Mouse (Mus musculus) limb, embryonic 14.5 days (tissue): ENCODE data around the gene Gm5624. TPM values are rescaled to one million over a fixed set of nuclear protein-coding genes. Genes with fewer than 3 reads are reported as not detected.
"Not testable (repeated sequence)": the region's sequence is repeated elsewhere in the genome, so short reads cannot be mapped to it uniquely, and the experiment has no call there.

Experiments
- ATAC-seq: fragments of 200-750 bp; cut with Nextera tagmentation; 2 replicates; pipeline ENCODE4 v1.8.0; 2017; ENCODE audit warnings: low read depth, moderate number of reproducible peaks, moderate TSS enrichment; ENCODE audit not compliant: low FRiP score
- DNase-seq: peaks from one replicate; pipeline ENCODE4 v3.0.0-alpha.2; 2015; ENCODE audit warnings: low spot score
- H3K27ac ChIP-seq: fragments of 300-500 bp; sonication (generic); replicated peaks from 2 replicates; pipeline ENCODE4 v1.5.1; 2014; ENCODE audit warnings: low read depth, mild to moderate bottlenecking, low read length, moderate library complexity, mixed read lengths
- H3K27me3 ChIP-seq: fragments of 300-500 bp; sonication (generic); 2 replicates; pipeline ENCODE4 v1.6.1; 2014; ENCODE audit warnings: low read length, mixed read lengths; ENCODE audit not compliant: control insufficient read depth, insufficient read depth
- H3K36me3 ChIP-seq: fragments of 300-500 bp; sonication (generic); 2 replicates; pipeline ENCODE4 v1.6.1; 2014; ENCODE audit warnings: mild to moderate bottlenecking, low read length, moderate library complexity, mixed read lengths; ENCODE audit not compliant: control insufficient read depth, insufficient read depth
- H3K4me1 ChIP-seq: fragments of 300-500 bp; sonication (generic); 2 replicates; pipeline ENCODE4 v1.6.1; 2014; ENCODE audit warnings: antibody characterized with exemption, low read length, mixed read lengths; ENCODE audit not compliant: control insufficient read depth, insufficient read depth
- H3K4me2 ChIP-seq: fragments of 300-500 bp; sonication (generic); replicated peaks from 2 replicates; pipeline ENCODE4 v1.6.1; 2014; ENCODE audit warnings: low read depth, mild to moderate bottlenecking, low read length, moderate library complexity; ENCODE audit not compliant: severe bottlenecking
- H3K4me3 ChIP-seq: fragments of 300-500 bp; sonication (generic); replicated peaks from 2 replicates; pipeline ENCODE4 v1.5.1; 2014; ENCODE audit warnings: low read length
- H3K9ac ChIP-seq: fragments of 300-500 bp; sonication (generic); 2 replicates; pipeline ENCODE4 v1.6.1; 2014; ENCODE audit warnings: mild to moderate bottlenecking, low read depth, low read length, moderate library complexity; ENCODE audit not compliant: severe bottlenecking
- H3K9me3 ChIP-seq: fragments of 300-500 bp; sonication (generic); 2 replicates; pipeline ENCODE4 v1.6.1; 2016; ENCODE audit warnings: low read length; ENCODE audit not compliant: control insufficient read depth
- WGBS: fragments of 180-500 bp; shearing (Covaris S2); extraction: QIAGEN DNeasy Blood & Tissue Kit; methylation state at CpG from one replicate; pipeline ENCODE4 v1.1.7; 2014; 5-methylcytosine and 5-hydroxymethylcytosine counted together
- polyA plus RNA-seq, 2 experiments: library from polyadenylated mRNA; depleted of rRNA in 1 of 2; stranded (reverse) in 1 of 2; unstranded in 1 of 2; fragments of >200 nt; fragmentation: Nextera tagmentation in 1 of 2; extraction: Ambion mirVana in 1 of 2; gene quantifications; 2 replicates each; pipeline versions ENCODE4 v1.2.1 to v1.2.3; 2012 to 2014

Gm5624 gene
- not detected in 2 replicates for polyA plus RNA-seq (2012; rRNA removed)
- not detected in 2 replicates for polyA plus RNA-seq (2014; fragmentation: Nextera tagmentation; extraction: Ambion mirVana)

- not testable (repeated sequence) for H3K27me3 ChIP-seq, ATAC-seq, DNase-seq, H3K27ac ChIP-seq, H3K36me3 ChIP-seq, H3K9me3 ChIP-seq, H3K4me1 ChIP-seq, H3K9ac ChIP-seq, H3K4me3 ChIP-seq, H3K4me2 ChIP-seq
- WGBS: 83% methylated on average over 4 of the region's 4 CpGs
Observed at GRCm38 (mm10) chr14:44627737-44628136, at the start of gene Gm5624. TSS of gene Gm5624 (minus strand) at chr14:44627938.

GRCm38 (mm10) chr14:44591765-44592164, 36.0 kb downstream of the Gm5624 start:
- not testable (repeated sequence) for H3K9me3 ChIP-seq, H3K4me3 ChIP-seq, H3K4me1 ChIP-seq, H3K36me3 ChIP-seq, H3K27me3 ChIP-seq, H3K27ac ChIP-seq, ATAC-seq, H3K4me2 ChIP-seq, DNase-seq, H3K9ac ChIP-seq
- 69% methylated on average over 2 of the region's 2 CpGs for WGBS

GRCm38 (mm10) chr14:44582853-44583252, 44.9 kb downstream of the Gm5624 start, which contains the start of gene Gm8247:
TSS of gene Gm8247 (plus strand) at chr14:44583153.
- not testable (repeated sequence) for DNase-seq, H3K4me3 ChIP-seq, H3K4me2 ChIP-seq, H3K4me1 ChIP-seq, H3K27ac ChIP-seq, H3K9ac ChIP-seq, H3K27me3 ChIP-seq, H3K36me3 ChIP-seq, H3K9me3 ChIP-seq, ATAC-seq
- 97% methylated on average over 4 of the region's 4 CpGs for WGBS

- H3K27me3 ChIP-seq, H3K27ac ChIP-seq, H3K4me1 ChIP-seq, H3K9me3 ChIP-seq, H3K4me2 ChIP-seq, ATAC-seq, H3K9ac ChIP-seq, H3K36me3 ChIP-seq, H3K4me3 ChIP-seq, DNase-seq: not testable (repeated sequence)
- WGBS: 77% methylated on average over 3 of the region's 5 CpGs
Observed at GRCm38 (mm10) chr14:44547961-44548360, 79.8 kb downstream of the Gm5624 start.

GRCm38 (mm10) chr14:44517976-44518375, 109.8 kb downstream of the Gm5624 start, which contains the start of gene Gm17093:
TSS of gene Gm17093 (plus strand) at chr14:44518276.
- DNase-seq: not testable (repeated sequence)

More at GRCm38 (mm10) chr14:44517976-44518375, 109.8 kb downstream of the Gm5624 start, which contains the start of gene Gm17093:
- H3K9ac ChIP-seq, H3K36me3 ChIP-seq, H3K27me3 ChIP-seq, H3K27ac ChIP-seq, ATAC-seq, H3K4me1 ChIP-seq, H3K4me3 ChIP-seq, H3K9me3 ChIP-seq, H3K4me2 ChIP-seq: not testable (repeated sequence)
- WGBS: 80% methylated on average over 5 of the region's 5 CpGs

Other genes starting within 250 kb of the Gm5624 start
- not detected in 2 replicates for gene Gm3371, start 217.2 kb downstream of the Gm5624 start, polyA plus RNA-seq (2012; rRNA removed)
- not detected in 2 replicates for gene Gm3371, start 217.2 kb downstream of the Gm5624 start, polyA plus RNA-seq (2014; fragmentation: Nextera tagmentation; extraction: Ambion mirVana)
- not detected in 2 replicates for gene Gm8232, start 194.3 kb downstream of the Gm5624 start, polyA plus RNA-seq (2012; rRNA removed)
- gene Gm8232, start 194.3 kb downstream of the Gm5624 start, polyA plus RNA-seq (2014; fragmentation: Nextera tagmentation; extraction: Ambion mirVana): not detected in 2 replicates
- not detected in 2 replicates for gene BC061237, start 135.5 kb downstream of the Gm5624 start, polyA plus RNA-seq (2012; rRNA removed)
- not detected in 2 replicates for gene BC061237, start 135.5 kb downstream of the Gm5624 start, polyA plus RNA-seq (2014; fragmentation: Nextera tagmentation; extraction: Ambion mirVana)
- not detected in 2 replicates for gene Gm17093, start 109.7 kb downstream of the Gm5624 start, polyA plus RNA-seq (2012; rRNA removed)
- not detected in 2 replicates for gene Gm17093, start 109.7 kb downstream of the Gm5624 start, polyA plus RNA-seq (2014; fragmentation: Nextera tagmentation; extraction: Ambion mirVana)
- gene Gm8247, start 44.8 kb downstream of the Gm5624 start, polyA plus RNA-seq (2012; rRNA removed): not detected in 2 replicates
- gene Gm8247, start 44.8 kb downstream of the Gm5624 start, polyA plus RNA-seq (2014; fragmentation: Nextera tagmentation; extraction: Ambion mirVana): not detected in 2 replicates
- gene Gm8257, start 78.5 kb upstream of the Gm5624 start, polyA plus RNA-seq (2012; rRNA removed): not detected in 2 replicates
- gene Gm8257, start 78.5 kb upstream of the Gm5624 start, polyA plus RNA-seq (2014; fragmentation: Nextera tagmentation; extraction: Ambion mirVana): not detected in 2 replicates
- not detected in 2 replicates for gene Gm8267, start 122.4 kb upstream of the Gm5624 start, polyA plus RNA-seq (2012; rRNA removed)
- not detected in 2 replicates for gene Gm8267, start 122.4 kb upstream of the Gm5624 start, polyA plus RNA-seq (2014; fragmentation: Nextera tagmentation; extraction: Ambion mirVana)
- 0.25 and 0.26 TPM in 2 replicates for gene Ptgdr, start 231.4 kb upstream of the Gm5624 start, polyA plus RNA-seq (2012; rRNA removed)
- 0.10 and 0.17 TPM in 2 replicates for gene Ptgdr, start 231.4 kb upstream of the Gm5624 start, polyA plus RNA-seq (2014; fragmentation: Nextera tagmentation; extraction: Ambion mirVana)